In genomic region chr15:77894926-77895325, GRCm38 (mm10) we compare ENCODE assay signal across 19 mouse cellular contexts. TPM values are rescaled to one million over a fixed set of nuclear protein-coding genes. Genes with fewer than 3 reads are reported as not detected.
DNase-seq lines count a peak whose midpoint lies in the region; ATAC-seq and TF ChIP-seq lines count a peak whose summit lies in the region.
"Had no signal": no experiment of that assay in that cellular context is flagged by ENCODE, and none has a peak within 500 bp of the region (broad histone marks: within the 10 kb centered on the region; RNA-seq: fewer than 3 reads in every experiment).

No protein-coding gene starts in this region.

- no peak overlapping the region for H3K4me3 ChIP-seq in embryonic facial prominence, embryonic 13.5 days
- no peak overlapping the region for H3K4me3 ChIP-seq in embryonic facial prominence, embryonic 10.5 days
- H3K4me3 ChIP-seq in kidney, postnatal 0 days (replicated peaks; ENCODE audit: low read depth, low read length): no peak overlapping the region
- no peak overlapping the region for H3K4me3 ChIP-seq in liver, embryonic 13.5 days (replicated peaks)
- H3K4me3 ChIP-seq in heart, adult 2 months: no peak overlapping the region
- H3K4me3 ChIP-seq: midbrain, embryonic 15.5 days; neural tube, embryonic 13.5 days had no signal

- peak overlapping the region; percentile 9; the same call in 1 of the 2 replicates for H3K4me2 ChIP-seq in embryonic facial prominence, embryonic 13.5 days
- H3K4me2 ChIP-seq in kidney, postnatal 0 days (ENCODE audit: low read length): no peak overlapping the region
- H3K4me2 ChIP-seq in liver, embryonic 13.5 days: peak overlapping the region; percentile 28
- H3K4me2 ChIP-seq: hindbrain, embryonic 14.5 days; lung, embryonic 14.5 days; midbrain, embryonic 15.5 days; neural tube, embryonic 13.5 days had no signal

- DNase-seq in embryonic facial prominence, embryonic 10.5 days (ENCODE audit: low spot score): no peak
- DNase-seq in kidney, postnatal 0 days (ENCODE audit: low spot score): no peak
- DNase-seq in kidney, adult 18-20 months: no peak
- no peak for DNase-seq in liver, embryonic 13.5 days
- no peak for DNase-seq in heart, adult 2 months
- no peak for DNase-seq in urinary bladder, postnatal 4 days (ENCODE audit: low spot score in 2 of 2)
- DNase-seq: adrenal gland, adult 2 months; cerebellum, adult 2 months; heart, adult 18-20 months; kidney, postnatal 4 days; layer of hippocampus, postnatal 36 days; left cerebral cortex, postnatal 4 days; lung, embryonic 14.5 days had no signal

- no peak for TF ChIP-seq EP300 in heart, adult 2 months (IDR thresholded peaks at IDR 0.05; ENCODE audit: insufficient read depth, low read depth, low read length)

- 73% methylated on average over 13 of the region's 14 CpGs for WGBS in embryonic facial prominence, embryonic 13.5 days
- WGBS in embryonic facial prominence, embryonic 10.5 days: 83% methylated on average over 13 of the region's 14 CpGs
- 78% methylated on average over 13 of the region's 14 CpGs for WGBS in kidney, postnatal 0 days
- 72% methylated on average over 13 of the region's 14 CpGs for WGBS in liver, embryonic 13.5 days (ENCODE audit: insufficient replicate concordance)
- 82% methylated on average over 13 of the region's 14 CpGs for WGBS in heart, adult 2 months

- H3K79me2 ChIP-seq in heart, adult 2 months (replicated peaks; ENCODE audit: control insufficient read depth, insufficient read depth, low read length): no peaks in the 10 kb centered on the region

- H3K9ac ChIP-seq in embryonic facial prominence, embryonic 13.5 days: no peak overlapping the region
- 0 out of 2 replicates have a peak overlapping the region, but pooled peaks have one; percentile 31 for H3K9ac ChIP-seq in kidney, postnatal 0 days (ENCODE audit: low read depth, low read length)
- H3K9ac ChIP-seq in liver, embryonic 13.5 days: no peak overlapping the region
- no peak overlapping the region for H3K9ac ChIP-seq in heart, adult 2 months (ENCODE audit: low read depth, low read length)
- H3K9ac ChIP-seq: hindbrain, embryonic 14.5 days; lung, embryonic 14.5 days; midbrain, embryonic 15.5 days; neural tube, embryonic 13.5 days had no signal

- no peaks in the 10 kb centered on the region for H3K27me3 ChIP-seq in embryonic facial prominence, embryonic 13.5 days
- H3K27me3 ChIP-seq in embryonic facial prominence, embryonic 10.5 days (replicated peaks; ENCODE audit: low read depth, poor library complexity, severe bottlenecking): no peaks in the 10 kb centered on the region
- no peaks in the 10 kb centered on the region for H3K27me3 ChIP-seq in kidney, postnatal 0 days (ENCODE audit: insufficient read depth, low read length)
- no peaks in the 10 kb centered on the region for H3K27me3 ChIP-seq in liver, embryonic 13.5 days
- H3K27me3 ChIP-seq in heart, adult 2 months (ENCODE audit: control insufficient read depth, insufficient read depth, low read length): no peaks in the 10 kb centered on the region
- H3K27me3 ChIP-seq: midbrain, embryonic 15.5 days; neural tube, embryonic 13.5 days had no signal

- H3K27ac ChIP-seq in embryonic facial prominence, embryonic 13.5 days: no peak overlapping the region
- no peak overlapping the region for H3K27ac ChIP-seq in embryonic facial prominence, embryonic 10.5 days (replicated peaks)
- no peak overlapping the region for H3K27ac ChIP-seq in kidney, postnatal 0 days
- H3K27ac ChIP-seq in liver, embryonic 13.5 days: no peak overlapping the region
- H3K27ac ChIP-seq in heart, adult 2 months: no peak overlapping the region; the same call in 1 of the 2 replicates
- H3K27ac ChIP-seq: hindbrain, embryonic 14.5 days; midbrain, embryonic 15.5 days; neural tube, embryonic 13.5 days had no signal

- H3K4me1 ChIP-seq in embryonic facial prominence, embryonic 13.5 days: 0 out of 2 replicates have a peak, but pooled peaks cover 3% of the 10 kb centered on the region
- peaks cover 24% of the 10 kb centered on the region for H3K4me1 ChIP-seq in embryonic facial prominence, embryonic 10.5 days
- peaks cover 5% of the 10 kb centered on the region; the same call in 1 of the 2 replicates for H3K4me1 ChIP-seq in kidney, postnatal 0 days (replicated peaks; ENCODE audit: insufficient read depth, low read length)
- H3K4me1 ChIP-seq in liver, embryonic 13.5 days (replicated peaks): 0 out of 2 replicates have a peak, but pooled peaks cover 13% of the 10 kb centered on the region
- H3K4me1 ChIP-seq in heart, adult 2 months (ENCODE audit: control insufficient read depth, insufficient read depth, low read length): no peaks in the 10 kb centered on the region
- H3K4me1 ChIP-seq: midbrain, embryonic 15.5 days had no signal

- no peak for ATAC-seq in embryonic facial prominence, embryonic 13.5 days (ENCODE audit: insufficient number of reproducible peaks, insufficient read depth, low FRiP score, low TSS enrichment, low read depth)
- no peak; the same call in 1 of the 2 replicates for ATAC-seq in kidney, postnatal 0 days (replicated peaks; ENCODE audit: low FRiP score, low read depth)
- no peak for ATAC-seq in liver, embryonic 13.5 days (ENCODE audit: low read depth)
- ATAC-seq in activated CD4-positive, CD25-positive, alpha-beta regulatory T cell, adult 4 months: no peak
- ATAC-seq: forebrain, embryonic 14.5 days; midbrain, embryonic 15.5 days had no signal

- TF ChIP-seq CTCF in kidney, postnatal 0 days (IDR thresholded peaks at IDR 0.05; ENCODE audit: low read depth): no peak
- TF ChIP-seq CTCF in heart, adult 2 months (IDR thresholded peaks at IDR 0.05): no peak

- H3K9me3 ChIP-seq in embryonic facial prominence, embryonic 13.5 days: no peaks in the 10 kb centered on the region
- no peaks in the 10 kb centered on the region for H3K9me3 ChIP-seq in embryonic facial prominence, embryonic 10.5 days
- H3K9me3 ChIP-seq in kidney, postnatal 0 days (replicated peaks; ENCODE audit: low read length): no peaks in the 10 kb centered on the region
- no peaks in the 10 kb centered on the region for H3K9me3 ChIP-seq in liver, embryonic 13.5 days (replicated peaks)
- H3K9me3 ChIP-seq: midbrain, embryonic 15.5 days; neural tube, embryonic 13.5 days had no signal

- no peaks in the 10 kb centered on the region for H3K36me3 ChIP-seq in embryonic facial prominence, embryonic 13.5 days
- no peaks in the 10 kb centered on the region for H3K36me3 ChIP-seq in embryonic facial prominence, embryonic 10.5 days (replicated peaks)
- H3K36me3 ChIP-seq in kidney, postnatal 0 days (ENCODE audit: insufficient read depth, low read length): no peaks in the 10 kb centered on the region
- no peaks in the 10 kb centered on the region for H3K36me3 ChIP-seq in liver, embryonic 13.5 days
- H3K36me3 ChIP-seq in heart, adult 2 months (ENCODE audit: control insufficient read depth, insufficient read depth, low read length): no peaks in the 10 kb centered on the region
- H3K36me3 ChIP-seq: midbrain, embryonic 15.5 days; neural tube, embryonic 13.5 days had no signal

- no peak for TF ChIP-seq POLR2A in heart, adult 2 months (IDR thresholded peaks at IDR 0.05; ENCODE audit: insufficient read depth, low read depth, low read length)

- intact Hi-C loops in heart, adult 2 months (cut with DNase I): no loop called here

RNA-seq across cellular contexts. Expression of gene Txn2, which starts 33.9 kb away (rescaled TPM):
- 236 and 244 TPM in 2 replicates for polyA plus RNA-seq in embryonic facial prominence, embryonic 13.5 days (2015; fragmentation: Nextera tagmentation; extraction: Ambion mirVana)
- 287 and 289 TPM in 2 replicates for polyA plus RNA-seq in embryonic facial prominence, embryonic 10.5 days (2016; fragmentation: Nextera tagmentation; extraction: Ambion mirVana)
- 245 and 253 TPM in 2 replicates for polyA plus RNA-seq in kidney, postnatal 0 days (2015; fragmentation: Nextera tagmentation; extraction: Ambion mirVana)
- polyA plus RNA-seq in liver, embryonic 13.5 days (2015; fragmentation: Nextera tagmentation; extraction: Ambion mirVana): 235 and 238 TPM in 2 replicates
- 100 to 1,000 TPM; 219 to 245 TPM for polyA plus RNA-seq in activated CD4-positive, CD25-positive, alpha-beta regulatory T cell, adult 4 months (2017; shearing (Covaris generic))
- total RNA-seq in heart, adult 2 months (2021): 100 to 1,000 TPM; 260 to 299 TPM
- 403 and 411 TPM in 2 replicates for polyA plus RNA-seq in heart, adult 2 months (2012; rRNA removed)

RNA-seq across cellular contexts. Expression of gene Myh9, which starts 53.0 kb away (rescaled TPM):
- 36.2 and 41.0 TPM in 2 replicates for polyA plus RNA-seq in embryonic facial prominence, embryonic 13.5 days (2015; fragmentation: Nextera tagmentation; extraction: Ambion mirVana)
- 45.7 and 46.9 TPM in 2 replicates for polyA plus RNA-seq in embryonic facial prominence, embryonic 10.5 days (2016; fragmentation: Nextera tagmentation; extraction: Ambion mirVana)
- polyA plus RNA-seq in kidney, postnatal 0 days (2015; fragmentation: Nextera tagmentation; extraction: Ambion mirVana): 52.9 and 57.2 TPM in 2 replicates
- polyA plus RNA-seq in liver, embryonic 13.5 days (2015; fragmentation: Nextera tagmentation; extraction: Ambion mirVana): 18.3 and 22.2 TPM in 2 replicates
- polyA plus RNA-seq in activated CD4-positive, CD25-positive, alpha-beta regulatory T cell, adult 4 months (2017; shearing (Covaris generic)): 100 to 1,000 TPM; 243 to 280 TPM
- total RNA-seq in heart, adult 2 months (2021): 100 to 1,000 TPM in 1 of 2 experiments, 10 to 100 TPM in 1; 88.3 to 111 TPM
- 30.4 and 46.8 TPM in 2 replicates for polyA plus RNA-seq in heart, adult 2 months (2012; rRNA removed)
